Mouse (Mus musculus): Measurements from ENCODE around the gene Lipf. TPM values are rescaled to one million over a fixed set of nuclear protein-coding genes. Genes with fewer than 3 reads are reported as not detected.

Gene Lipf
- not detected for total RNA-seq (2023)

GRCm38 (mm10) chr19:33960887-33961286 lies at the start of gene Lipf:
Gene Lipf (plus strand): TSS chr19:33961187.

GRCm38 (mm10) chr19:34008002-34008401 lies 47.0 kb downstream of the Lipf start, which contains the start of gene Lipk:
Gene Lipk (plus strand): TSS chr19:34008290.

Other genes with a start within 250 kb of the Lipf start
- gene Lipo2, start 209.8 kb upstream of the Lipf start, total RNA-seq (2023): not detected
- gene Lipo3, start 199.2 kb upstream of the Lipf start, total RNA-seq (2023): 1 to 10 TPM; 2.4 to 2.8 TPM
- gene Lipo1, start 173.7 kb upstream of the Lipf start, total RNA-seq (2023): not detected
- gene Lipk, start 47.1 kb downstream of the Lipf start, total RNA-seq (2023): not detected
- not detected for gene Lipn, start 106.2 kb downstream of the Lipf start, total RNA-seq (2023)
- gene Lipm, start 139.7 kb downstream of the Lipf start, total RNA-seq (2023): not detected
- 10 to 100 TPM; 52.1 to 55.9 TPM for gene Ankrd22, start 204.9 kb downstream of the Lipf start, total RNA-seq (2023)
- 10 to 100 TPM; 21.3 to 24.0 TPM for gene Stambpl1, start 231.0 kb downstream of the Lipf start, total RNA-seq (2023)